Mouse (Mus musculus) limb, embryonic 13.5 days (tissue): Measurements from ENCODE around the gene Map4k4. TPM values are rescaled to one million over a fixed set of nuclear protein-coding genes. Genes with fewer than 3 reads are reported as not detected.
A peak's percentile ranks its signal among the peaks of the same experiment; 100 is the strongest.

Experiments
- ATAC-seq: fragments of 200-750 bp; cut with Nextera tagmentation; 2 replicates; pipeline ENCODE4 v1.8.0; 2017; ENCODE audit warnings: low read depth, moderate number of reproducible peaks, moderate TSS enrichment; ENCODE audit not compliant: low FRiP score
- H3K27ac ChIP-seq: fragments of 300-500 bp; sonication (generic); 2 replicates; pipeline ENCODE4 v1.5.1; 2015; ENCODE audit warnings: inconsistent platforms, mild to moderate bottlenecking, moderate library complexity
- H3K27me3 ChIP-seq: fragments of 300-500 bp; sonication (generic); 2 replicates; pipeline ENCODE4 v1.6.1; 2015; ENCODE audit warnings: mild to moderate bottlenecking, inconsistent platforms
- H3K36me3 ChIP-seq: fragments of 300-500 bp; sonication (generic); 2 replicates; pipeline ENCODE4 v1.6.1; 2015; ENCODE audit warnings: inconsistent platforms, mild to moderate bottlenecking, moderate library complexity
- H3K4me1 ChIP-seq: fragments of 300-500 bp; sonication (generic); 2 replicates; pipeline ENCODE4 v1.6.1; 2015; ENCODE audit warnings: inconsistent platforms
- H3K4me2 ChIP-seq: fragments of 300-500 bp; sonication (generic); replicated peaks from 2 replicates; pipeline ENCODE4 v1.6.1; 2015; ENCODE audit warnings: inconsistent platforms, mild to moderate bottlenecking, moderate library complexity
- H3K4me3 ChIP-seq: fragments of 300-500 bp; sonication (generic); 2 replicates; pipeline ENCODE4 v1.5.1; 2015; ENCODE audit warnings: moderate library complexity, mild to moderate bottlenecking, inconsistent platforms
- H3K9ac ChIP-seq: fragments of 300-500 bp; sonication (generic); 2 replicates; pipeline ENCODE4 v1.6.1; 2015; ENCODE audit warnings: mild to moderate bottlenecking, inconsistent platforms
- H3K9me3 ChIP-seq: fragments of 300-500 bp; sonication (generic); 2 replicates; pipeline ENCODE4 v1.6.1; 2016; ENCODE audit warnings: inconsistent platforms
- WGBS: fragments of 180-500 bp; shearing (Covaris S2); methylation state at CpG from one replicate; pipeline ENCODE4 v1.1.7; 2015; 5-methylcytosine and 5-hydroxymethylcytosine counted together
- polyA plus RNA-seq: library from polyadenylated mRNA; unstranded; fragments of >200 nt; fragmentation: Nextera tagmentation; extraction: Ambion mirVana; gene quantifications from 2 replicates; pipeline ENCODE4 v1.2.1, GENCODE M21; 2015

Map4k4 gene
- polyA plus RNA-seq = 49.3 and 54.9 TPM in 2 replicates

DNA sequence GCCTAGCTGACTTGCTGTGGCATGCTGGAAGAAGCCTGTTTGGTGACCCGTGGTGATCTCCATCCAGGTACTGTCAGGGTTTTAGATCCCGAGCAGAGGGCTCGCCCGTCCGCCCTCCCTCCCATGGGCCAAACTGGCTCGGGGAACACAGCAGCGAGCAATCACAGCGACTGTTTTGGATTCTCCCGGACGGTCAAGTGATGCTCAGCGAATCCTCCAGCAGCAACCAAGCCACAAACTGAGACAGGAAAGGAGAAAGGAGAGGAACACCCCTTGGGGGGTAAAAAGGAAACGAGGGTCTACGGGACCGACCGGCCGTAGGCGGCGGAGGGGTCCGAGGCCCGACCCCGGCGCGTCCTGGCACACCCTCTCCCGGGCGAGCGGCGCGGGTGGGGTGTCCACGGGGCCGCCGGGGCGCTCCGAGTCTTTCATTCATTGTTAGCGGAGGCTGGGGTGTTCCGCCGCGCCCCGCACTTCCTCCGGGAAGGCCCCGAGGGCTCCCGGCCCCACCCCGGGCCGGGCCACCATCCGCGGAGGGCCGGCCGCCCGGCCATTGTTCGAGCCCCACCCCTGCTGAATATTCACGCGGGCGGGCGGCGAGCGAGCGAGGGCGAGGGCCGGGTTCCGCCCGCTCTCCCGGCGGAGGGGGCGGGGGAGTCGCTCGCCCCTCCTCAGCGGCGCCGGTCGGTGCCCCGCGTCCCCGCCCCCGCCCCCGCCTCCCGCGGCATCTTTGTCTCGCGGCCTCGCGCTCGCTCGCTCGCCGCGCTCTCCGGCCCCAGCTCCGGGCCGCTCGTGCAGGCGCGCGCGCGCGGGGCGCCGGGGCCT is at the start of gene Map4k4:
TSS of gene Map4k4 (plus strand) at position 733 of the 825 bp plus-strand sequence.
- WGBS = 1% methylated on average over 47 of the region's 97 CpGs
- Histone ChIP-seq H3K9me3 (no peaks in the 10 kb centered on the region), H3K4me2 (peak within 1 kb of the TSS; percentile 88), H3K4me3 (peak within 1 kb of the TSS; percentile 96), H3K27ac (peak within 1 kb of the TSS; percentile 99), H3K4me1 (peaks cover 36% of the 10 kb centered on the region), H3K27me3 (no peaks in the 10 kb centered on the region), H3K36me3 (peaks cover 14% of the 10 kb centered on the region), H3K9ac (peak within 1 kb of the TSS; percentile 100)
- ATAC-seq = peak; percentile 89

DNA sequence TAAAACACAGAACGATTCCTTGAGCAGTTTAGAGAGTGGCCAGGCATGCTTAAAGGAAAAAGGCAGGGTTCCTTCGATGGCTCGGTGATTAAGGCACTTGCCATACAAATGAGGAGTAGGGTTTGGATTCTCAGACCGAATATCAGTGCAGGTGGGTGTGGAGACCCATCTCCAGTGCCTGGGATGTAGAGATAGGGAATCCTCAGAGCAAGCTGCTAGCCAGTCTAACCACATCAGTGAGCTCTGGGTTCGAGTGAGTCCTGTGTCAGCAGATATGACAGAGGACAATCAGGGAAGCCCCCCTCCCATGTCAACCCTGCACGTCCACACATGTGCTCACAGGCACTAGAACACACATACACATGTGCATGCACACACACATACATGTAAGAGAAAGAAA is 44.8 kb upstream of the Map4k4 start:
- H3K4me1 ChIP-seq = peaks cover 5% of the 10 kb centered on the region
- H3K9me3 ChIP-seq = no peaks in the 10 kb centered on the region
- no peaks in the 10 kb centered on the region for H3K27me3 ChIP-seq
- no peak overlapping the region for H3K4me3 ChIP-seq
- no peak overlapping the region for H3K9ac ChIP-seq
- no peak for ATAC-seq
- H3K4me2 ChIP-seq = no peak overlapping the region
- WGBS = 85% methylated on average over 6 of the region's 6 CpGs
- no peaks in the 10 kb centered on the region for H3K36me3 ChIP-seq
- no peak overlapping the region for H3K27ac ChIP-seq

DNA sequence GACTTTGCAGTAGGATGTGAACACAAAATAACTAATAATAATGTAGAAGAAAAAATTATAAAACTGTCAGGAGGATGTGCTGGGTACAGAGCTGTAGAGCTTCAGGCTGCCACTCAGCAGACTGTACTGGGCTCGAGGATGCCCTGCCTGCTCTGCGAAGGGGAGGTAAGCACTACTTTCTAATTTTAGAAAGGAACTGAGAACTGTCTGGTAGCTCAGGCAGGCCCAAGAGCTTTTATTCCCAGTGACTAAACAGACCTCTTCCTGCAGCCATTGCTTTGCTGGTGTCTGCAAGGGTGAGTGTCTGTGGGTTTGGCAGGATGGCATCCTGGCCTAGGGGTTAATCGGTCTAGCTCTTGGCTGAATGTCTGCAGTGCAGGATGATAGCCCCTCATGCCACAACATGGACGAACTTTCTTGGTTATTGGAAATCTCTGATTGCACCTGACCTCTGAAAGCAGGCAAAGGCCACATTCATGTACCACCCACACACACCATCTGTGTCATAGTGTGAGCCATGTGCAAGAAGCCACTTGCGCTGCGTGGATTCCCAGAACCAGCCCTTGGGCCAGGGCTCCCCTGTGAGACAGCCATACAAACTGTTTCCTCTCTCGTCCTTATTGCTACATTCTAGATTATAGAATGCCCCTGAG is 43.8 kb upstream of the Map4k4 start:
- H3K36me3 ChIP-seq = no peaks in the 10 kb centered on the region
- ATAC-seq = no peak
- no peak overlapping the region for H3K9ac ChIP-seq
- no peak overlapping the region for H3K27ac ChIP-seq
- H3K4me2 ChIP-seq = no peak overlapping the region
- H3K4me3 ChIP-seq = no peak overlapping the region
- H3K9me3 ChIP-seq = no peaks in the 10 kb centered on the region
- H3K27me3 ChIP-seq = no peaks in the 10 kb centered on the region
- peaks cover 5% of the 10 kb centered on the region for H3K4me1 ChIP-seq
- WGBS = 79% methylated on average over 7 of the region's 7 CpGs

DNA sequence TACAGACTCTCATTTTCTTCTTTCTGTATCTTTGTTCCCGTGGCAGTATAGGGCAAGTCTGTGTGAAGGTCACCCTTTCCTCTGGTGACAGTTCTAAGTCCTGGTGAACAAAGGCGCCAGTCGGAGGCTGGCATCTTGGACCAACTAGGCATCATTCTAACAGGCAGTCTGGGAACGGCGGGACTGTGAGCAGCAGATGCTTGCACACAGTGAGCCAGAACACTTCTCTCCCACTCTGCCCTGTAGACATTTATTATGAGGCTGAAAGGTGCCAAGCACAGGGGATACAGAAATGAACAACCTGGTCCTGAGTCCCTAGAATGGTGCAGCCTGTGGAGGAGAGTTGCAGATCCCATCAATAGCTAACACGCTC is 43.3 kb upstream of the Map4k4 start:
- Histone ChIP-seq H3K4me3 (no peak overlapping the region), H3K9me3 (no peaks in the 10 kb centered on the region), H3K9ac (no peak overlapping the region), H3K4me1 (peaks cover 5% of the 10 kb centered on the region), H3K4me2 (no peak overlapping the region), H3K27ac (no peak overlapping the region), H3K27me3 (no peaks in the 10 kb centered on the region), H3K36me3 (no peaks in the 10 kb centered on the region)
- 87% methylated on average over 6 of the region's 6 CpGs for WGBS
- no peak for ATAC-seq

DNA sequence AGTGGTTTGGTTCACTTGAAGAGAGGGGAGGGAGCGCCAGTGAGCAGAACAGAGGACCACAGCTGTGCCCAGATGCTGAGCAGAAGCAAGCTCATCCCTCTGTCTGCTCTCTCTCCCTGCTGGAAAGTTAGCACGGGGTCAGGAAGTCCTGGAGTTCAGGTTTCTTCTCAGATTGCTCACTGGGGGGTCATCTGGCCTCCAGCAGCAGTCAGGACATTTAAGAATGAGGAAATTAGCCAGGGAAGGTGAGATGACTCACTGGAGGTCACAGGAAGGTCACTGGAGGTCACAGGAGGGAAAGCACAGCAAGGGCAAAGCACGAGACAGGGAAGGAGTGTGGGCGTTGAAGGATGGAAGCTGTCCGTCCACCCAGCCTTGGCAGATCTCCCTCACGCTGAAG is 41.5 kb upstream of the Map4k4 start:
- no peaks in the 10 kb centered on the region for H3K36me3 ChIP-seq
- no peak overlapping the region for H3K9ac ChIP-seq
- WGBS = 17% methylated on average over 6 of the region's 6 CpGs
- H3K9me3 ChIP-seq = no peaks in the 10 kb centered on the region
- H3K27me3 ChIP-seq = no peaks in the 10 kb centered on the region
- no peak overlapping the region for H3K4me3 ChIP-seq
- H3K4me2 ChIP-seq = no peak overlapping the region
- H3K4me1 ChIP-seq = peaks cover 5% of the 10 kb centered on the region
- no peak overlapping the region for H3K27ac ChIP-seq
- ATAC-seq = no peak

DNA sequence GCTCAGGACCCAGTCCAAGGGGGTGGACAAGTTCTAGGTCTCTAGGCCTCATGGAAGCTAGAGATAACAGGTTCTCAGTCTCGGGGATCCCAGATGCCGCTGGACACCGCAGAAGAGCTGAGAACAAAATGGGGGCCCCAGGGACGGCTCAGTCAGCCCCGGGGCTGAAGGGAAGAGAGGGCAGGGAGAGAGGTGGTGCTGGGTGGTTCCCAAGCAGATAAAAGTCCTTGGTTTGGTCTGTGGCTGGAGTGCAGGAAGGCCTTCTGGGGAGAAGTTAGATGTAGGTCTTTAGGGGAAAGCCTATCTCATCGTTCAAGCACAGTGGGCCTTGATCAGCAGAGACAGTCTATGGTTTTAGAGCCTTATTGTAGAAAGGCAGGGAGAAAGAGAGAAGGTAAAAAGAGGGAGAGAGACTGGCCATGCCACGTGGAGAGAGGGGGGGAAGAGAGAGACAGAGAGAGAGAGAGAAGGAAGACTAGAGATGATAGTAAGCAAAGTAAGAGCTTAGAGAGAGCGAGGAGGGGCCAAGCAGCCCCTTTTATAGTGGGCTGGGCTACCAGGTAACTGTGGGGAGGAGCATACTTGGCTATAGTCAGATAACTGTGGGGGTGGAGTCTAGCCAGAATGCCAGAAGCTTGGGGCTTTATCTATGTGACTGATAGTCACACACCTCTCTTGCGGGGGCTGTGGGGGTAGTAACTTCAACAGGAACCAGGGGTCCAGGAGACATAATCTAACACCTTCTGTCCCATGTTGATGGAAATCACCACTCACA is 34.2 kb upstream of the Map4k4 start:
- peaks cover 35% of the 10 kb centered on the region for H3K4me1 ChIP-seq
- no peaks in the 10 kb centered on the region for H3K27me3 ChIP-seq
- H3K9ac ChIP-seq = no peak overlapping the region
- no peak for ATAC-seq
- no peak overlapping the region for H3K4me3 ChIP-seq
- H3K9me3 ChIP-seq = no peaks in the 10 kb centered on the region
- H3K4me2 ChIP-seq = no peak overlapping the region
- H3K27ac ChIP-seq = no peak overlapping the region
- WGBS = 89% methylated on average over 9 of the region's 9 CpGs
- no peaks in the 10 kb centered on the region for H3K36me3 ChIP-seq

DNA sequence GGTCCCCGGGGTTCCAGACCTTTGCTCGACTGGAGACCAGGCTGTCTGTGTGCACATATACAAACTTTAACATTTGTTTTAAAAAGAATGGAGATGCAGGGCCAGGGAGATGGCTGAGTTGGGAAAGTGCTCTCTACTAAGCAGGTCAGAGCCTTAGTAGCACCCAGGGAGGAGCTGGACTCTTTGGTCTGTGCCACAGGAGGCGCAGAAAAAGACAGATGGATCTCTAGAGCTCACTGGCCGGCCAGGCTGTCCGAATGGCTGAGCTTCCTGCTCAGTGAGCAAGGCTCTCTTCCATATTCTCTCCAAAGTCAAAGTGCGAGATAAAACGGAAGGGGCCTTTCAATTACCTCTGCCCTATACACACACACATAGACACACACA is 33.6 kb upstream of the Map4k4 start:
- Histone ChIP-seq H3K27ac (peak overlapping the region; percentile 56; the same call in 1 of the 2 replicates), H3K27me3 (no peaks in the 10 kb centered on the region), H3K36me3 (no peaks in the 10 kb centered on the region), H3K9me3 (no peaks in the 10 kb centered on the region), H3K9ac (no peak overlapping the region), H3K4me3 (no peak overlapping the region), H3K4me1 (peaks cover 35% of the 10 kb centered on the region), H3K4me2 (no peak overlapping the region)
- no peak for ATAC-seq
- WGBS = 72% methylated on average over 7 of the region's 7 CpGs

DNA sequence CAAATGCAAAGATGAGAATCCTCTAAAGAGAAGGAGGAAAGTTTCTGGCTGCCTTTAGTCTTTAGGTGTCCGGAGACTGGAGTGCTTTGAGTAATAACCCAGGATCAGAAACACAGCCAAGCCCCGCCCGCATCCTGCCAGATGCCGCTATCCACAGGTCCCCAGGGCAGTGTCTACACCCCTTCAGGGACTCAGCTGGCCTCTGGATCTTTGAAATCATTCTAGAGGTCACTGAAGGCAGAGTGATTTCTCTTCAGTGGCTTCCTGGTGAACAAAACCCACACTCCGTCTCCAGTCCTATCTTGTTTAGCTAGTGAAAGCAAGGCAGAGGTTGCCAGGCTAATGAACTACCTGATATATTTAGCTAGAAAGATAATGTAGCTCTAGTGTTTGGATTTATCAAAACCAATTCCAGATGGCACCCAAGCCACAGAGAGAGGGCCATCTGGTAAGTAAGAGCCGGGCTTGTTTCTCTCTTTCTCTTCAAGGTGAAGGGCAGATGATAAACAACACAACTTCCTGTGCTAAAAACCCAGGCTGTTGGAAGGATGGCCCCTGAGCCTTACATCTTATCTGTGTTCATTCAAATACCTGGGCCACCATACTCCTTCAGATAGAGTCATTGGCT is 32.6 kb upstream of the Map4k4 start:
- H3K4me1 ChIP-seq = peaks cover 35% of the 10 kb centered on the region
- no peak overlapping the region for H3K9ac ChIP-seq
- H3K36me3 ChIP-seq = no peaks in the 10 kb centered on the region
- 5% methylated on average over 6 of the region's 6 CpGs for WGBS
- H3K27me3 ChIP-seq = no peaks in the 10 kb centered on the region
- H3K4me2 ChIP-seq = 0 out of 2 replicates have a peak overlapping the region, but pooled peaks have one; percentile 21
- H3K4me3 ChIP-seq = no peak overlapping the region
- ATAC-seq = 0 out of 2 replicates have a peak, but pooled peaks have one; percentile 64
- peak overlapping the region; percentile 56 for H3K27ac ChIP-seq
- no peaks in the 10 kb centered on the region for H3K9me3 ChIP-seq

DNA sequence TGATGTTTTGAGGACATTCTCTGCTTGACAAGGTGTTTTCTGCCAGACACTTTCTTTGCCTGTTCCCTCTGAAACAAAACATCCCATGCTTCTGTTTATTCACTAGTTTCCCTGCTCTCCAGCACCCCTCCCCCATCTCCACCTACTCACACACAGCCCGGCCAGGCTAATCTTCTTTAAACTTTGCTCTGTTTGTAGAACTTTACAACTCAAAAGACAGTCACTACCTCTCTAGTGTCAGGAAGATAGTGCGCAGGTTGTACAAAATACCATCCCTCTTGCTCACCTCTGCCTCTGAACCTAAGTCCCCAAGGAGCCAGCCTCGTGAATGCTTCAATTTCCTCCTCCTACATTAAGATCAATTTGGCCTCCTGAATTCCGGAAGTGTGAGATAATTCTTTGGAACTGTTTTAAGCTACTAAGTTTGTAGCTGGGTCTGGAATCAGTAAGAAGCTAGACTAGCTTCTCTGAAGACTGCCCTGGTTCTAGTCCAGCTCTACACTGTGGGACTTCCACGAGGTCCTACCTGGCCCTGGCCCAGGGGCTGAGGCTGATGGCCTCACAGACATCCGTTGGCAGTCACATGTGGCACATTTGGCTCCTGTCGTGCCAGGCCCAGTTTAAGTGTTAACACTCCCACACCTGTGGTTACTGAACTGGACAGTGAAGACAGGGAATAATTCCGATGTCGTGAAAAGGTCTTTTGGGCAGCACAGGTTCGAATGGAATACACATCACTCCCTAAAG is 31.7 kb upstream of the Map4k4 start:
- WGBS = 42% methylated on average over 10 of the region's 10 CpGs
- peaks cover 35% of the 10 kb centered on the region for H3K4me1 ChIP-seq
- no peak overlapping the region for H3K4me2 ChIP-seq
- no peaks in the 10 kb centered on the region for H3K36me3 ChIP-seq
- no peak for ATAC-seq
- H3K27ac ChIP-seq = peak overlapping the region; percentile 22; the same call in 1 of the 2 replicates
- no peak overlapping the region for H3K9ac ChIP-seq
- no peaks in the 10 kb centered on the region for H3K27me3 ChIP-seq
- H3K4me3 ChIP-seq = no peak overlapping the region
- H3K9me3 ChIP-seq = no peaks in the 10 kb centered on the region

DNA sequence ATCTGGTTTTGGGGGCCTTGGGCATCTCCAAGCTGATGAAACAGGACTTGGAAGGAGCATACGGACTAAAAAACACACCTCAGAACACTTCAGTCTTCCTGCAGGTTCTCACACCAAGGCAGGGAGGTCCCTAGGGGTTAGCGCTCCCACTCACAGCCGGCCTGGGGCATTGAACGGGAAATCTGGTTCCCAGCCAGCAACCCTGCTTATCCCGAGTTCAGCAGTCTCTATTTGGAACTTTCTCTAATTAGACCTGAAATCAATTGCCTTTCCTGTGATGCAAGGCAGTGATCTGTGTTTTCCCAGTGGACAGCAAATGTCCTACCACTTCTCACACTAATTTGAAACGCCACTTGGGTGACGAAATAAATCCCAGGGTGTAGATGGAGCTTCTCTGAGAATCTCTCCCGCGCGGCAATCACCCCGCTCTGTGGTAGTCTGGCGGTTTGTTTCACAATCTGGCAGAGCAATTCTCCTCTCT is 31.0 kb upstream of the Map4k4 start:
- Histone ChIP-seq H3K27ac (peak overlapping the region; percentile 22; the same call in 1 of the 2 replicates), H3K27me3 (no peaks in the 10 kb centered on the region), H3K9me3 (no peaks in the 10 kb centered on the region), H3K36me3 (no peaks in the 10 kb centered on the region), H3K4me1 (peaks cover 35% of the 10 kb centered on the region), H3K4me2 (no peak overlapping the region), H3K4me3 (no peak overlapping the region), H3K9ac (no peak overlapping the region)
- 53% methylated on average over 12 of the region's 12 CpGs for WGBS
- no peak for ATAC-seq

DNA sequence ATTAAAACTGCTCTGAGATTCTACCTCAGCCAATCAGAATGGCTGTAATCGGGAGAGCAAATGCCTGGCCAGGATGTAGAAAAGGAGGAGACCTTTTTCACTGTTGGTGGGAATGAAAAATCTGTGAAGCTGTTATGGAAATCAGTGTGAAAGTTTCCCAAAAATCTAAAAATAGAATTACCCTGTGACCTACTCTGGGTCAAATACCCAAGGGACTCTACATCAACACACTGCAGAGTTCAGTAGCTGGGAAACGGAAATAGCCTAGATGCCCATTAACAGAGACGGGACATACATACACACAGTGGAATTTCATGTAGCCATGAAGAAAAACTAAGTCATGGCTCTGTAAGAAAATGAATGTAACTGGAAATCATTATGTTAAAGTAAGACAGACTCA is 22.7 kb upstream of the Map4k4 start:
- H3K4me3 ChIP-seq = no peak overlapping the region
- H3K4me1 ChIP-seq = no peaks in the 10 kb centered on the region
- no peak for ATAC-seq
- H3K27me3 ChIP-seq = no peaks in the 10 kb centered on the region
- no peaks in the 10 kb centered on the region for H3K36me3 ChIP-seq
- H3K4me2 ChIP-seq = no peak overlapping the region
- H3K27ac ChIP-seq = no peak overlapping the region
- no peak overlapping the region for H3K9ac ChIP-seq
- WGBS = 53% methylated on average over 3 of the region's 3 CpGs
- H3K9me3 ChIP-seq = no peaks in the 10 kb centered on the region
